Mouse (Mus musculus): ENCODE data around the gene Cox8a. TPM values are rescaled to one million over a fixed set of nuclear protein-coding genes. Genes with fewer than 3 reads are reported as not detected.
A peak's percentile ranks its signal among the peaks of the same experiment; 100 is the strongest.

The Cox8a gene
- polyA plus RNA-seq, 1 experiment: 1,448 TPM

GRCm38 (mm10) chr19:7205753-7206736, 11.4 kb downstream of the Cox8a start, which contains the start of gene Otub1:
Otub1 (minus strand) TSS chr19:7206316.
- H3K4me3 ChIP-seq (ENCODE audit: insufficient read depth, low read length): peak within 1 kb of the TSS; percentile 67
- TF ChIP-seq POLR2A (IDR thresholded peaks at IDR 0.05; ENCODE audit: extremely low read depth, insufficient read depth, low read length): peak; percentile 85
- no peak for TF ChIP-seq CTCF (IDR thresholded peaks at IDR 0.05; ENCODE audit: extremely low read depth, insufficient read depth, low read length)
- peaks cover 8% of the 10 kb centered on the region for H3K4me1 ChIP-seq (ENCODE audit: control insufficient read depth, insufficient read depth, low read length)
- H3K27ac ChIP-seq (ENCODE audit: insufficient read depth, low read length): peak within 1 kb of the TSS; percentile 85

DNA sequence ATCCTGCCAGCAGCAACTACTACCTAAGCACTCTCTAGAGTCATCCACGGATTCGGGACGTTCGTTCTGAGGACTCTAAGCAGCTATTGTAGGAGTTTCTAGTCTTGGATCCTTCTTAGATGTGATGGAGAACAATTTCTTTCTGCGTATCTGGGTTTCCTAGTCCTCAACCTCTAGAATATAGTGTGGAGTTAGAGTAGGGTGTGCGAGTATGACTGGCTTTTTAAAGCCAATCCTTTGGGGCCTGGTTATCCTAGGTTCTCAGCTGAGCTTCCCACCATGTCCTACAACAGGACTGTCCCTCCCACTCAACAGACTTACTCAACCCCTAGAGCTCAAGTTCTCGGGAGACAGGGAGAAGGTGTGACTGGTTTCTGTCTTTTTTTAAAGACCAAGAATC, 12.1 kb downstream of the Cox8a start:
- TF ChIP-seq CTCF (IDR thresholded peaks at IDR 0.05; ENCODE audit: extremely low read depth, insufficient read depth, low read length): no peak
- Histone ChIP-seq H3K4me3 (ENCODE audit: insufficient read depth, low read length) (peak overlapping the region; percentile 67), H3K27ac (ENCODE audit: insufficient read depth, low read length) (peak overlapping the region; percentile 18; the same call in 1 of the 2 replicates), H3K4me1 (ENCODE audit: control insufficient read depth, insufficient read depth, low read length) (peaks cover 8% of the 10 kb centered on the region)

- no peak for TF ChIP-seq CTCF (IDR thresholded peaks at IDR 0.05; ENCODE audit: extremely low read depth, insufficient read depth, low read length)
- no peak for TF ChIP-seq POLR2A (IDR thresholded peaks at IDR 0.05; ENCODE audit: extremely low read depth, insufficient read depth, low read length)
- peak overlapping the region; percentile 67 for H3K4me3 ChIP-seq (ENCODE audit: insufficient read depth, low read length)
- H3K27ac ChIP-seq (ENCODE audit: insufficient read depth, low read length): no peak overlapping the region
- H3K4me1 ChIP-seq (ENCODE audit: control insufficient read depth, insufficient read depth, low read length): peaks cover 8% of the 10 kb centered on the region
These were observed 12.5 kb downstream of the Cox8a start for GRCm38 (mm10) chr19:7204898-7205297.

- TF ChIP-seq CTCF (IDR thresholded peaks at IDR 0.05; ENCODE audit: extremely low read depth, insufficient read depth, low read length) (no peak), POLR2A (IDR thresholded peaks at IDR 0.05; ENCODE audit: extremely low read depth, insufficient read depth, low read length) (no peak)
- Histone ChIP-seq H3K4me1 (ENCODE audit: control insufficient read depth, insufficient read depth, low read length) (peaks cover 8% of the 10 kb centered on the region), H3K4me3 (ENCODE audit: insufficient read depth, low read length) (no peak overlapping the region), H3K27ac (ENCODE audit: insufficient read depth, low read length) (no peak overlapping the region)
These were observed 17.0 kb downstream of the Cox8a start for GRCm38 (mm10) chr19:7200427-7200826.

DNA sequence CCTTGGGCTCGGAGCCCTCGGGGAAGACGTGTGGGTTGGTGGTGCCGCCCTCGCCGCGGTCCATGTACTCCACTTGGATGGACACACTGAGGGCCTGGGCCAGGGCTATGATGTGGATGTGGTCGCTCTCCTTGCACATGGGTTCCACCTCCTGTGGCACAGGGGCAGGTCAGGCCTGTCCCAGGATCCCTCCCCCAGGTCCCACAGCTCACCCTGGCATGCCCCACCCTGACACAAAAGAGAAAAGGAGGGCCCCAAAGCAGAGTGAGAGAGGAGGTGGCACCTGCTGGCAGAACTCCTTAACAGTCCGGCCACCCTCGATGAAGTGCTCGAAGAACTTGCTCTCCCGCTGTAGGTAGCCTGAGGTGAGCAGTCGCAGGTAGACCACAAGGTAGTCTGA, 18.3 kb downstream of the Cox8a start:
- TF ChIP-seq POLR2A (IDR thresholded peaks at IDR 0.05; ENCODE audit: extremely low read depth, insufficient read depth, low read length): no peak
- TF ChIP-seq CTCF (IDR thresholded peaks at IDR 0.05; ENCODE audit: extremely low read depth, insufficient read depth, low read length): no peak

DNA sequence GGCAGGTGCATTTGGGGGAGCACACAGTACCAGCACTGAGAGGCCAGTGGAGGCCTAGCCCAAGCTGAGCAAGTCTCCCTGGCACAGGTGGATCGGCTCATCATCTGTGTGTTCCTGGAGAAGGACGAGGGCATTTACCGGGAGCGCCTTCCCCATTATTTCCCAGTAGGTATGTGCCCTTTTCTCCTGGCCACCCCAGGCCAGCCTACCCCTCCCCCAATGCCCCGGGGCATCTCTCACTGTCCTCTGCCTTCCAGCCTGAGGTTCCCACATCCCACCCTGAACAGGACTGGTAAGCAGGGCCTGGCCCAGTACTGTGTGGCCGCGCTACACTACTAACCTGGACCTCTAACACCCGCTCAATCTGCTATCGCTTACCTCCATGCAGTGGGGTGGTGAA, 20.0 kb downstream of the Cox8a start:
- no peaks in the 10 kb centered on the region for H3K4me1 ChIP-seq (ENCODE audit: control insufficient read depth, insufficient read depth, low read length)
- H3K27ac ChIP-seq (ENCODE audit: insufficient read depth, low read length): no peak overlapping the region
- TF ChIP-seq POLR2A (IDR thresholded peaks at IDR 0.05; ENCODE audit: extremely low read depth, insufficient read depth, low read length) (no peak), CTCF (IDR thresholded peaks at IDR 0.05; ENCODE audit: extremely low read depth, insufficient read depth, low read length) (no peak)

More for the DNA sequence above, 18.3 kb downstream of the Cox8a start:
- no peak overlapping the region for H3K4me3 ChIP-seq (ENCODE audit: insufficient read depth, low read length)
- peaks cover under 1% of the 10 kb centered on the region for H3K4me1 ChIP-seq (ENCODE audit: control insufficient read depth, insufficient read depth, low read length)
- H3K27ac ChIP-seq (ENCODE audit: insufficient read depth, low read length): no peak overlapping the region

DNA sequence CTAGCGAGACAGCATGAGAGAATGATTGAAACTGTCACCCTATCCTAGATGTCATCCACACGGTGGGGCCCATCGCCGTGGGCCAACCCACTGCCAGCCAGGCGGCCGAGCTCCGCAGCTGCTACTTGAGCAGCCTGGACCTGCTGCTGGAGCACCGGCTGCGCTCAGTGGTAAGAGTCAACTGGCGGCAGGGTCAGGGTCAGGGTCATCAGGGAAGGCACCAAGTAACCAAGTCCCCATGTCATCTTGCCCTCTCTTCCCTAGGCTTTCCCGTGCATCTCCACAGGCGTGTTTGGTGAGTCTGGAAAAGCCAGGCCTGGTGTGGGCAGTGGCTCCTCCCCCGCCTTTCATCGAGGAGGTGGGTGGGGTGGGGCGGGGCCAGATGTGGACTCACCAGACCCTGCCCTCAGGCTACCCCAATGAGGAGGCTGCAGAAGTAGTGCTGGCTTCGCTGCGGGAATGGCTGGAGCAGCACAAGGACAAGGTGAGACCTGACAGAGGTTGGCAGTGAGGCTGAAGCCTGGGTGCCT, 20.6 kb downstream of the Cox8a start:
- no peak overlapping the region for H3K27ac ChIP-seq (ENCODE audit: insufficient read depth, low read length)
- TF ChIP-seq CTCF (IDR thresholded peaks at IDR 0.05; ENCODE audit: extremely low read depth, insufficient read depth, low read length): no peak
- TF ChIP-seq POLR2A (IDR thresholded peaks at IDR 0.05; ENCODE audit: extremely low read depth, insufficient read depth, low read length): no peak
- no peaks in the 10 kb centered on the region for H3K4me1 ChIP-seq (ENCODE audit: control insufficient read depth, insufficient read depth, low read length)
- H3K4me3 ChIP-seq (ENCODE audit: insufficient read depth, low read length): no peak overlapping the region

More for the DNA sequence above, 20.0 kb downstream of the Cox8a start:
- no peak overlapping the region for H3K4me3 ChIP-seq (ENCODE audit: insufficient read depth, low read length)

DNA sequence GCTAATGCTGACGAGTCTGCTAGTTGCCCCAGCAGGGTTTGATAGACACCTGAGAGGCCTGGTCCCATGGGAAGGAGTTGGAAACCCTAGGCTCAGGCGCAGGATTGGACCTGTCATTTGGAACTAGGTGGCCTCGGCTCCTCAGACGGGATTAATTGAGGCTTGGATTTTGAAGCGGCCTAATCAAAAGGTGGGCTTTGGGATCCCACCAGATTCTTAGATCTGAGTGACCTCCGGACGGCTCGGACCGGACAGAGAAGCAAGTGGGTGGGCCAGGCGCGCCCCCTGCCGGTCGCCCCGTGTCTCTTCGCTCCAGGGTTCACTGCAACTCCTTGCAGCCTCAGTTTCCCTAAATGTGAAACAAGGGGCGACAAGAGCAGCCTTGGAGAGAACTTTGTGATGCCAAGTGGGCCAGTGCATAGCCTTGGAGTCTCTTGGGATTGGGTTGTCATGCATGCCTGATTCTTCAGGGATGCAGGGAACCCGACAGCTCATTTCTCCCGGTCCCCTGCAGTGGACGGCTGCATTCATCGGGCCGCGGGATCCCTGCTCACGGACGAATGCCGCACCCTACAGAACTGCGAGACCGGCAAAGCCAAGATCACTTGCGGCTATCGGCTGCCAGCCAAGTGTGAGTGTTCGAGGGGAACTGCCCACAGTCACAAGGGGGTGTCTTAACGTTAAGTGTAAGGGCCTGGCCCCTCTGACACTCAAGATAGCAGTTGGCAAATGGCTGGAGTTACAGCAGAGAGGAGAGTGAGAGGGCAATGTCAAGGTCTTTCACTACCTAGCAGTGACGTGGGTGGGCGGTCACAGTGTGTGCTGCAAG, 21.3 kb downstream of the Cox8a start:
- TF ChIP-seq CTCF (IDR thresholded peaks at IDR 0.05; ENCODE audit: extremely low read depth, insufficient read depth, low read length): peak; percentile 59
- no peak for TF ChIP-seq POLR2A (IDR thresholded peaks at IDR 0.05; ENCODE audit: extremely low read depth, insufficient read depth, low read length)
- Histone ChIP-seq H3K4me1 (ENCODE audit: control insufficient read depth, insufficient read depth, low read length) (no peaks in the 10 kb centered on the region), H3K4me3 (ENCODE audit: insufficient read depth, low read length) (no peak overlapping the region), H3K27ac (ENCODE audit: insufficient read depth, low read length) (no peak overlapping the region)

DNA sequence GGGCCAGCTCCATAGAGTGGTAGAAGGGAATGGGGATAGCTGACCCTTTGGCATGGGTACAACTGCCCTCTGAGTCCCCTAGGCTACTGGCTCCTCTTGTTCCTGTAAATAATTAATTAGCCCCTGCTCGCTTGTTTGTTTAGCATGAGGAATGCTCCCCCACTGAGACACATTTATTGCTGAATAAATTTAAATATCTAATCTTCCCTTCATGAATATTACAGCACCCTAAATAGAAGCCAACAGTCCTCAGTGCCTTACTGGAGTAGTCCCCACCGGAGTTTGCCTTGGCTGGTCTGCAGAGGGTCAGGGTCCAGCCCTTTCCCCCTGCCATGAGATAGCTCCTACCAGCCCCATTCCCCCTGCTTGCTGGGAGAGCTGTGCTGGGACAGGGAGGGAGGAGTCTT, 24.9 kb downstream of the Cox8a start:
- H3K4me1 ChIP-seq (ENCODE audit: control insufficient read depth, insufficient read depth, low read length): no peaks in the 10 kb centered on the region
- H3K27ac ChIP-seq (ENCODE audit: insufficient read depth, low read length): no peak overlapping the region
- TF ChIP-seq CTCF (IDR thresholded peaks at IDR 0.05; ENCODE audit: extremely low read depth, insufficient read depth, low read length) (no peak), POLR2A (IDR thresholded peaks at IDR 0.05; ENCODE audit: extremely low read depth, insufficient read depth, low read length) (no peak)
- H3K4me3 ChIP-seq (ENCODE audit: insufficient read depth, low read length): no peak overlapping the region
